Mouse (Mus musculus) MEL (cell line): Measurements from ENCODE around the gene Col4a3.

Experiments
- MXI1 ChIP-seq: IDR thresholded peaks from 2 replicates; pipeline ENCODE4 v1.6.1; 2011; ENCODE audit warnings: mild to moderate bottlenecking, low read depth, low read length, improper control_type of control experiment
- SMC3 ChIP-seq: IDR thresholded peaks from 2 replicates; pipeline ENCODE4 v1.6.1; 2011; ENCODE audit warnings: low read depth, low read length, improper control_type of control experiment

DNA sequence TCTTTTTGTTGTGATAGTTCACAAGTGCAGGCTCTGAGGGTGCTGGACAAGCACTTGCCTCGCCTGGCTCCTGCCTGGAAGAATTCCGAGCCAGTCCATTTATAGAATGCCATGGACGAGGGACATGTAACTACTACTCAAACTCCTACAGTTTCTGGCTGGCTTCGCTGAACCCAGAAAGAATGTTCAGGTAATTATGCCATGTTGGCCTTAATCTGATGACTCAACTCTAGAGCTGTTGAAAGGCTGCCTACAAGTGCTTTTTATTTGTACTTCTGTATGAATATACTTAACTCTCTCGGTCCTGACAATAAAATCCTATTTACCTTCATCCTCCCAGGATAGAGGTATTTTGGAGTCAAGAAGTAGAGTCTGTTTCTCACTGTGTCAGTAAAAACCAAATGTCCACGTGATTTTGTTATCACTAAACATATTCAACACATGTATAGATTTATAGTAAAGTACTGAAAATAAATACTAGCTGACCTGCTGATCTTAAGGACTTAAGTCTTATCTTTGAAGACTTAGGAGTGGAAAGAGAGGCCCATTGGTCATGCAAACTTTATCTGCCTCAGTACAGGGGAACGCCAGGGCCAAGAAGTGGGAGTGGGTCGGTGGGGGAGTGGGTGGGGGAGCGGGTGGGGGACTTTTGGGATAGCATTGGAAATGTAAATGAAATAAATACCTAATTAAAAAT, 131.2 kb downstream of the Col4a3 start:
- TF ChIP-seq MXI1, result no peak
- no peak for TF ChIP-seq SMC3
